Mouse (Mus musculus) liver, embryonic 14.5 days (tissue): ENCODE data around the gene Elavl1. TPM values are rescaled to one million over a fixed set of nuclear protein-coding genes. Genes with fewer than 3 reads are reported as not detected.
"Not testable (repeated sequence)": the region's sequence is repeated elsewhere in the genome, so short reads cannot be mapped to it uniquely, and the experiment has no call there.

ENCODE experiments used
- ATAC-seq: fragments of 200-750 bp; cut with Nextera tagmentation; 2 replicates; pipeline ENCODE4 v1.8.0; 2017; ENCODE audit warnings: moderate number of reproducible peaks, mild to moderate bottlenecking, moderate library complexity; ENCODE audit not compliant: insufficient read depth
- DNase-seq, 3 experiments: peaks; one replicate each; pipeline ENCODE4 v3.0.0-alpha.2; 2012 to 2013; ENCODE audit warnings: low read depth in 3 of 3, low spot score in 3 of 3
- H3K27ac ChIP-seq: fragments of 300-500 bp; sonication (generic); 2 replicates; pipeline ENCODE4 v1.5.1; 2014; ENCODE audit warnings: moderate library complexity, mild to moderate bottlenecking, control low read depth, inconsistent platforms
- H3K27me3 ChIP-seq: fragments of 300-500 bp; sonication (generic); 2 replicates; pipeline ENCODE4 v1.6.1; 2014; ENCODE audit warnings: mild to moderate bottlenecking, low read length, moderate library complexity; ENCODE audit not compliant: control insufficient read depth, insufficient read depth
- H3K36me3 ChIP-seq: fragments of 300-500 bp; sonication (generic); replicated peaks from 2 replicates; pipeline ENCODE4 v1.6.1; 2014; ENCODE audit warnings: low read depth; ENCODE audit not compliant: control insufficient read depth, insufficient read depth
- H3K4me1 ChIP-seq, 2 experiments: fragments of 200-500 bp in 1 of 2; fragments of 300-500 bp in 1 of 2; sonication (generic) in 1 of 2; replicated peaks; 2 replicates each; pipeline ENCODE4 v1.6.1; 2012 to 2014; ENCODE audit warnings: antibody characterized with exemption in 1 of 2, inconsistent platforms in 1 of 2, low read length in 1 of 2; ENCODE audit not compliant: control insufficient read depth in 2 of 2, insufficient read depth in 2 of 2
- H3K4me2 ChIP-seq: fragments of 300-500 bp; sonication (generic); 2 replicates; pipeline ENCODE4 v1.6.1; 2014; ENCODE audit warnings: low read depth, mild to moderate bottlenecking, control low read depth, moderate library complexity
- H3K4me3 ChIP-seq, 2 experiments: fragments of 200-500 bp in 1 of 2; fragments of 300-500 bp in 1 of 2; sonication (generic) in 1 of 2; 2 replicates each; pipeline ENCODE4 v1.5.1; 2012 to 2014; ENCODE audit warnings: low read depth in 2 of 2, low read length in 2 of 2, mild to moderate bottlenecking in 2 of 2, control low read depth in 1 of 2, inconsistent platforms in 1 of 2, moderate library complexity in 1 of 2; ENCODE audit not compliant: insufficient read depth in 1 of 2
- H3K9ac ChIP-seq: fragments of 300-500 bp; sonication (generic); replicated peaks from 2 replicates; pipeline ENCODE4 v1.6.1; 2014; ENCODE audit warnings: mild to moderate bottlenecking, control low read depth, moderate library complexity
- H3K9me3 ChIP-seq: fragments of 300-500 bp; sonication (generic); 2 replicates; pipeline ENCODE4 v1.6.1; 2016; ENCODE audit warnings: low read length, mixed read lengths; ENCODE audit not compliant: control insufficient read depth
- CTCF ChIP-seq: IDR thresholded peaks from 2 replicates; pipeline ENCODE4 v1.5.1; 2016; ENCODE audit warnings: antibody characterized with exemption, low read depth, control low read depth
- EP300 ChIP-seq: IDR thresholded peaks from 2 replicates; pipeline ENCODE4 v1.6.1; 2016; ENCODE audit warnings: antibody characterized with exemption, low read depth
- WGBS: fragments of 180-500 bp; shearing (Covaris S2); extraction: QIAGEN DNeasy Blood & Tissue Kit; methylation state at CpG from one replicate; pipeline ENCODE4 v1.1.7; 2014; ENCODE audit not compliant: insufficient replicate concordance; 5-methylcytosine and 5-hydroxymethylcytosine counted together
- polyA plus RNA-seq, 2 experiments: library from polyadenylated mRNA; depleted of rRNA in 1 of 2; stranded (reverse) in 1 of 2; unstranded in 1 of 2; fragments of >200 nt; fragmentation: Nextera tagmentation in 1 of 2; extraction: Ambion mirVana in 1 of 2; gene quantifications; 2 replicates each; pipeline versions ENCODE4 v1.2.1 to v1.2.3; 2012 to 2014

Elavl1 gene
- polyA plus RNA-seq, 2 experiments, result 32.5 to 94.5 TPM

- Histone ChIP-seq H3K4me2 (no peak overlapping the region), H3K4me1 (no peaks in the 10 kb centered on the region), H3K9me3 (no peaks in the 10 kb centered on the region), H3K36me3 (no peaks in the 10 kb centered on the region), H3K9ac (no peak overlapping the region), H3K27me3 (no peaks in the 10 kb centered on the region), H3K4me3 (no peak overlapping the region), H3K27ac (no peak overlapping the region)
- WGBS, result 75% methylated on average over 3 of the region's 3 CpGs
- ATAC-seq, result no peak
- no peak for TF ChIP-seq EP300
- TF ChIP-seq CTCF, result no peak
- DNase-seq, result no peak
Observed at GRCm38 (mm10) chr8:4366189-4366588, 41.0 kb upstream of the Elavl1 start.

GRCm38 (mm10) chr8:4360922-4361321 is 35.7 kb upstream of the Elavl1 start:
- H3K9ac ChIP-seq, result no peak overlapping the region
- ATAC-seq (no peak), DNase-seq (no peak)
- TF ChIP-seq EP300, result no peak
- TF ChIP-seq CTCF, result no peak
- no peaks in the 10 kb centered on the region for H3K36me3 ChIP-seq
- WGBS, result 43% methylated on average over 2 of the region's 2 CpGs
- no peaks in the 10 kb centered on the region for H3K4me1 ChIP-seq
- H3K27ac ChIP-seq, result no peak overlapping the region
- H3K27me3 ChIP-seq, result no peaks in the 10 kb centered on the region
- no peak overlapping the region for H3K4me2 ChIP-seq
- no peak overlapping the region for H3K4me3 ChIP-seq
- no peaks in the 10 kb centered on the region for H3K9me3 ChIP-seq

DNA sequence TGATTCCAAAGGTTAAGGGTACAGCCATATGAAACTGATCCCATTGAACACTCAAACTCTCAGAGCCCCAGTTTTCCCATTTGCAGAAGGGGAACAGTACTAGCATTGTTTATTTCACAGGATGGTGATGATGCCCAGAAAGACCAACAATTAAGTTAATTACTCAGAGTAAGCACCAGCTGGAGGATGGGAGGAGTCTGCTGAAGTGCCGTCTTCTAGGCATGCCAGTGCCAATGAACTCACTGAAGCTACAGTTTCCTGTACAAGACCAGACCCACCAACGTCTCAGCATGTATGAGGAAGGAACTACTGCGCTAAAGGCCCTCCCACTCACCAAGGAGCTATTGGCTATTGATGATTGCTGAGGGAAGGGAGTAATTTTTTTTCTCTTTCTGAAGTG is 34.1 kb upstream of the Elavl1 start:
- H3K36me3 ChIP-seq, result no peaks in the 10 kb centered on the region
- TF ChIP-seq CTCF (no peak), EP300 (no peak)
- H3K9me3 ChIP-seq, result no peaks in the 10 kb centered on the region
- ATAC-seq (no peak), DNase-seq (no peak)
- no peak overlapping the region for H3K4me2 ChIP-seq
- no peak overlapping the region for H3K4me3 ChIP-seq
- H3K27ac ChIP-seq, result no peak overlapping the region
- H3K4me1 ChIP-seq, result no peaks in the 10 kb centered on the region
- H3K27me3 ChIP-seq, result no peaks in the 10 kb centered on the region
- no peak overlapping the region for H3K9ac ChIP-seq
- WGBS, result 33% methylated on average over 3 of the region's 3 CpGs

DNA sequence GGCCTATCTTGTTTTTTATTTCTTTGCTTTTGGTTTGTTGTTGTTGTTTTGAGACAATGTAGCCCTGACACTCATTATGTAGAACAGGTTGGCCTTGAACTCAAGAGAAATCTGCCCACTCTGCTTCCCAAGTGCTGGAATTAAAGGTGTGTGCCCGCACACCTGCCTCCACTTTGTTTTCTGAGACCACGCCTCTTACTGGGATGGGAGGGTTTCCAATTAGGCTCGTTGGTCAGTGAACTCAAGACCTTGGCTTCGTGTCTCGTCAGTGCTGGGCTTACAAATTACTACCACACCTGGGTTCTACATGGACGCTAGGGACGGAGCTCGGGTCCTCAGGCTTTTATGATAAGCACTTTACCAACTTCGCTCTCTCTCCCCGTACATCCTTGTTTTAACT is 30.2 kb upstream of the Elavl1 start:
- Histone ChIP-seq H3K4me2 (no peak overlapping the region), H3K4me3 (no peak overlapping the region), H3K36me3 (no peaks in the 10 kb centered on the region), H3K27me3 (no peaks in the 10 kb centered on the region), H3K9ac (no peak overlapping the region), H3K9me3 (no peaks in the 10 kb centered on the region), H3K4me1 (no peaks in the 10 kb centered on the region), H3K27ac (no peak overlapping the region)
- no peak for TF ChIP-seq EP300
- WGBS, result 79% methylated on average over 10 of the region's 10 CpGs
- DNase-seq (no peak), ATAC-seq (no peak)

DNA sequence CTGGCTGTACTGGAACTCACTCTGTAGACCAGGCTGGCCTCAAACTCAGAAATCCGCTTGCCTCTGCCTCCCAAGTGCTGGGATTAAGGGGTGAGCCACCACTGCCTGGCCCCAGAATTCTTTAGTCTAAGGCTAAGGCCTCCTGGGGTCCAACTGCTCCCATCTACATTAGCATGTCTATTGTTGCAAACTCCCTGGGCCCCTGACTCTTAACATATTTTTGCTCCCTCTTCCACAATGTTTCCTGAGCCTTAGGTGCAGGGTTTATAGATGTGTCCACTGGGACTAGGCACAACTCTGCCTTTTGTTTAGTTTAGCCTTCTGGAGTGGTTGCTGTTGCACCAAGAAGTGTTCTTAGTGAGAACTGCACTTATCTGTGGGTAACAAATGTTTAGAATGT is 29.3 kb upstream of the Elavl1 start:
- no peak overlapping the region for H3K4me3 ChIP-seq
- H3K9ac ChIP-seq, result no peak overlapping the region
- no peak overlapping the region for H3K27ac ChIP-seq
- TF ChIP-seq CTCF, result no peak
- no peak for TF ChIP-seq EP300
- DNase-seq (no peak), ATAC-seq (no peak)
- H3K9me3 ChIP-seq, result no peaks in the 10 kb centered on the region
- H3K4me1 ChIP-seq, result no peaks in the 10 kb centered on the region
- no peak overlapping the region for H3K4me2 ChIP-seq
- H3K27me3 ChIP-seq, result no peaks in the 10 kb centered on the region
- H3K36me3 ChIP-seq, result no peaks in the 10 kb centered on the region
- 52% methylated on average over 1 of the region's 1 CpGs for WGBS

- Histone ChIP-seq H3K4me2 (no peak overlapping the region), H3K36me3 (no peaks in the 10 kb centered on the region), H3K27ac (no peak overlapping the region), H3K27me3 (no peaks in the 10 kb centered on the region), H3K9me3 (no peaks in the 10 kb centered on the region), H3K4me3 (no peak overlapping the region), H3K4me1 (no peaks in the 10 kb centered on the region), H3K9ac (no peak overlapping the region)
- 62% methylated on average over 4 of the region's 4 CpGs for WGBS
- TF ChIP-seq CTCF, result no peak
- TF ChIP-seq EP300, result no peak
- ATAC-seq (no peak), DNase-seq (no peak)
Observed at GRCm38 (mm10) chr8:4353741-4354140, 28.5 kb upstream of the Elavl1 start.

GRCm38 (mm10) chr8:4352562-4352961 is 27.3 kb upstream of the Elavl1 start:
- H3K9ac ChIP-seq, H3K27ac ChIP-seq, DNase-seq, H3K4me1 ChIP-seq, H3K4me3 ChIP-seq, H3K36me3 ChIP-seq, H3K4me2 ChIP-seq, ATAC-seq, H3K9me3 ChIP-seq, H3K27me3 ChIP-seq: not testable (repeated sequence)
- WGBS, result 74% methylated on average over 6 of the region's 6 CpGs
